Mouse (Mus musculus) A20 (cell line): ENCODE data around the gene Zfp954.

Source experiments
- DNase-seq: peaks from one replicate; pipeline ENCODE4 v3.0.0-alpha.2; 2011; ENCODE audit warnings: low read depth, low spot score

Zfp954 gene

GRCm38 (mm10) chr7:7120921-7121601 lies at the start of gene Zfp954:
Gene Zfp954 (minus strand): TSS chr7:7121488.
- DNase-seq, result peak; percentile 92

DNA sequence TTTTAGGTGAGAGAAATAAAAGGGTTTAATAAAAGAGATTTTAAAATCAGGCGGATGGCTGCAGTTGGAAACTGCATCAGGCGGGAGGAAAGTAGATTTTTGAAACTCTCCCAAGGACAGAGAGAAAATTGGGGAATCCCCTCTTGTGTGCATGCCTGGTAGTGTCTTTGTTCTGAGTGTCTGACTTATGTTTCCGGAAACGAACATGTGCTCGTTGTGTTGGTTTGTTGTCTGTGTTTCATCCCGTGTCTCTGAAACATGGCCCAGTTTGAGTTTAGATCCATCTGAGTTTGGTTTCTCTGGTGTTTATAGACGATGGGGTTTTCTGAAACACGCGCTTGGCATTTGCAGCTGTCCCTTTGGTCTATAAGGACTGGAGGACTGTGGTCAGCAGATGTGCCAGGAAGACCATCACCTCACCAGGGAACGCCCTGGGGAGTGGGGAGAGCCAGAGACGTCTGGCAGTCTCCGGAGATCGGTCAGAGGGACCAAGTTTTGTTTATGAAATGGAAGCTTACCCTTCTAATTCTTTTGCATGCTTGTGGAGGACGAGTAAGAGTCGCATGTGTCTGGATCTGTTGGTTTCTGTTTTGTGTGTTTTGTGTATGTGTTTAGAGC lies 24.8 kb upstream of the Zfp954 start:
- peak; percentile 0 for DNase-seq

DNA sequence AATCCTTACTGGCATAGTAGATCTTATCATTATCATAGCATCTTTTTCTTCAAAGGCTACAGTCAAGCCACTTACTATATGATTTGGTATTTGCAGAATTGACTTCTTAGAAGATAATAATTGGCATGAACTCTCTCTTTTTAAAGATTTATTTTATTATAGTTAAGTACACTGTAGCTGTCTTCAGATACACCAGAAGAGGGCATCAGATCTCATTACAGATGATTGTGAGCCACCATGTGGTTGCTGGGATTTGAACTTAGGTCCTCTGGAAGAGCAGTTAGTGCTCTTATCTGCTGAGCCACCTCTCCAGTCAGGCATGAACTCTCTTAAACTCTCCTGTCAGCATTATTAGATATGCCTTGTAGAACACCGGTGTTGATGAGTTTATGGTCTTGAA lies 22.9 kb upstream of the Zfp954 start:
- DNase-seq, result peak; percentile 4

- DNase-seq, result peak; percentile 82
Measured at GRCm38 (mm10) chr7:7136379-7136866, 15.1 kb upstream of the Zfp954 start, which contains the start of gene Zfp773. Gene Zfp773 (minus strand): TSS chr7:7136755.

- DNase-seq, result no peak
Measured at GRCm38 (mm10) chr7:7132751-7133150, 11.5 kb upstream of the Zfp954 start.

DNA sequence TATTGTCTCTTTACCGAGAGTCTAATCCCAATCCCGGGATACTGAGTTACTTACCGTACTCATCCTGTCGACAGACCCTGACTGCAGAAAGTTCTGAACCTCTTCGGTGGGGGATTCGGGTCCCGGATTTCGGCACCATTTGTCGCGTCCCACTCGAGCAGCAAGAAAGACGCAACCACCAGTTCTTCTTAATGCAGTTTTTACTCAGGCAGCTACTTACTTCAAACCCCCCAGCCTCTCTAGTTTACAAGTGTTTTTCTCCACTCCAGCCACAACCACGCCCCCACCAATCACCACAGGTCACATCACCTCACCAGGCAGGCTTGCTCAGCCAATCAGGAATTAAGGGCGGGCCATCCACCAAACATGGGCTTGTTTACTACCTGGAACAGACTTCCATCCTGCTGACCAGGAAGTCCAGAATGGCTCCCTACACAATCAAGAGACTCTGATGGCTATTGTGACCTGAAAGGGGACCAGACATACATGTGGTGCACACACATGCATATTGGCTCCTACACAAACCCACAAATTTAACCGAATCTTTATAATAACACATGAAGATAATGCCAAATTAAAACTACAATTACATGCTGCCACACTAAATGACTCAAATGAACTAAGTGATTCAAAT lies 9.3 kb upstream of the Zfp954 start:
- DNase-seq, result peak; percentile 58

DNA sequence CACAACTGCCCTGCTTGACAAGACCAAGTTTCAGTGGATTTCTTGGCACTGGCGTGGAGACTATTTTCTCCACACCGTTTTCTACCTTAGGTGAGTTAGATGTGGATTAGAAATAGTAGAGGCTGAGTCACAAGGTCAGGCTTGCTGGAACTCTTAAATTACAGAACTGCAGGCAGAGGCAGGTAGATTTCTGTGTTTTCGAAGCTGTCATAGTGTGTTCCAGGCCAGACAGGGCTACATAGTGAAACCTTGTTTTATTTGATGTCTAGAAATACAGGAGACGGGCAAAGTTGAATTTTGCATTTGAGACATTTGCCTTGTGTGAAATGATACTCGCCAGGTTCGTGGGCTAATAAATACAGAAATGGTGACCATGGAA lies 303 bp upstream of the Zfp954 start:
- DNase-seq, result no peak

DNA sequence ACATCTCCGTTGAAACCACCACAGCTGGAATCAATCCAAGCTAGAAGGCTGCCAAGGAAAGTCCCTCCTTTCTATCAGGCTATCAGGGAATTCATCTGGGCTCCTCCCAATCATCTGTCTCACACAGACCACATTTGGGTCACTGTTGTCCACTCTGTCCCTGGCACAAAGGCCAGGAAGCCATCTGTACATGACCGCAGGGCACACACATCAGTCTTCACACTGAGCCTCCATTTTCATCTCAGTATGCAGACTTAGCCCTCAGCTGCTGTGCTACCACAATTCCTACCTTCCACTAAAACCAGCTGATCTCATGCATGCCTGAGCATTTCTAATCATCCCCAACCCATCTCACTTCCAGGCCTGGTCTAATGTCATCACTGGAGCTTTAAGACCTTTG lies 2.8 kb downstream of the Zfp954 start:
- no peak for DNase-seq

DNA sequence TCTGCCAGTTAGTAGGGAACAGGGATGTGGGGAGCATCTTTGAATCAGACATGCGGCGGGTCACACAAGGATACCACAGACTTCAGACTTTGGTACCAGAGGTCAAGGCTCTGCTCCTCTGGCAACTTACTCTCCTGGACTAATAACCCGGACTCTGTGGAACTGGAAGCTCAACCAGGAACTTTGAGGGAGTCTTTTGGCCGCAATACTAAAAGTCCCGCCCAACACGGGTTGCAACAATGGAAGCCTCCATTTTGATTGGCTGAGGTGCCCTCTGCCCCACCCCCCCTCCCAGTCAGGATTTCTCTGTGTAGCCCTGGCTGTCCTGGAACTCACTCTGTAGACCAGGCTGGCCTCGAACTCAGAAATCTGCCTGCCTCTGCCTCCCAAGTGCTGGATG lies 12.8 kb downstream of the Zfp954 start:
- no peak for DNase-seq
